Mouse (Mus musculus) heart, embryonic 16.5 days (tissue): ENCODE measurements around the gene Galc. TPM values are rescaled to one million over a fixed set of nuclear protein-coding genes. Genes with fewer than 3 reads are reported as not detected.

ENCODE experiments used
- ATAC-seq: fragments of 200-750 bp; cut with Nextera tagmentation; replicated peaks from 2 replicates; pipeline ENCODE4 v1.8.0; 2017; ENCODE audit warnings: moderate number of reproducible peaks; ENCODE audit not compliant: insufficient read depth, low FRiP score; ENCODE audit errors: extremely low read depth
- H3K27ac ChIP-seq: fragments of 300-500 bp; sonication (generic); 2 replicates; pipeline ENCODE4 v1.5.1; 2014; ENCODE audit warnings: mild to moderate bottlenecking, low read length, control low read depth, moderate library complexity
- H3K27me3 ChIP-seq: fragments of 300-500 bp; sonication (generic); 2 replicates; pipeline ENCODE4 v1.6.1; 2014; ENCODE audit warnings: low read length, mixed read lengths; ENCODE audit not compliant: control insufficient read depth, insufficient read depth
- H3K36me3 ChIP-seq: fragments of 300-500 bp; sonication (generic); 2 replicates; pipeline ENCODE4 v1.6.1; 2014; ENCODE audit not compliant: control insufficient read depth, insufficient read depth
- H3K4me1 ChIP-seq: fragments of 300-500 bp; sonication (generic); 2 replicates; pipeline ENCODE4 v1.6.1; 2014; ENCODE audit warnings: low read length, mixed read lengths; ENCODE audit not compliant: control insufficient read depth, insufficient read depth
- H3K4me2 ChIP-seq: fragments of 300-500 bp; sonication (generic); 2 replicates; pipeline ENCODE4 v1.6.1; 2014; ENCODE audit warnings: low read depth, mild to moderate bottlenecking, control low read depth, low read length
- H3K4me3 ChIP-seq: fragments of 300-500 bp; sonication (generic); 2 replicates; pipeline ENCODE4 v1.5.1; 2014; ENCODE audit warnings: mild to moderate bottlenecking, control low read depth, low read length
- H3K9ac ChIP-seq: fragments of 300-500 bp; sonication (generic); 2 replicates; pipeline ENCODE4 v1.6.1; 2014; ENCODE audit warnings: low read length, control low read depth
- H3K9me3 ChIP-seq: fragments of 300-500 bp; sonication (generic); replicated peaks from 2 replicates; pipeline ENCODE4 v1.6.1; 2016; ENCODE audit warnings: low read length; ENCODE audit not compliant: control insufficient read depth
- WGBS: fragments of 180-500 bp; shearing (Covaris S2); extraction: QIAGEN DNeasy Blood & Tissue Kit; methylation state at CpG from one replicate; pipeline ENCODE4 v1.1.7; 2014; 5-methylcytosine and 5-hydroxymethylcytosine counted together
- polyA plus RNA-seq: library from polyadenylated mRNA; unstranded; fragments of >200 nt; fragmentation: Nextera tagmentation; extraction: Ambion mirVana; gene quantifications from 2 replicates; pipeline ENCODE4 v1.2.1, GENCODE M21; 2015

Galc gene
- polyA plus RNA-seq, 1 experiment from 2014 or later = 6.4 TPM

GRCm38 (mm10) chr12:98180235-98180800, 78.9 kb downstream of the Galc start:
- no peak overlapping the region for H3K4me2 ChIP-seq
- H3K27ac ChIP-seq = no peak overlapping the region
- no peak overlapping the region for H3K4me3 ChIP-seq
- H3K4me1 ChIP-seq = no peaks in the 10 kb centered on the region
- ATAC-seq = no peak
- H3K36me3 ChIP-seq = no peaks in the 10 kb centered on the region
- no peak overlapping the region for H3K9ac ChIP-seq
- H3K9me3 ChIP-seq = no peaks in the 10 kb centered on the region
- no peaks in the 10 kb centered on the region; the same call in 1 of the 2 replicates for H3K27me3 ChIP-seq
- 89% methylated on average over 16 of the region's 16 CpGs for WGBS

- Histone ChIP-seq H3K9me3 (no peaks in the 10 kb centered on the region), H3K36me3 (no peaks in the 10 kb centered on the region), H3K9ac (no peak overlapping the region), H3K27ac (no peak overlapping the region), H3K4me3 (no peak overlapping the region), H3K4me1 (no peaks in the 10 kb centered on the region), H3K27me3 (no peaks in the 10 kb centered on the region; the same call in 1 of the 2 replicates), H3K4me2 (no peak overlapping the region)
- no peak for ATAC-seq
- 60% methylated on average over 1 of the region's 1 CpGs for WGBS
Observed at GRCm38 (mm10) chr12:98179496-98179895, 79.8 kb downstream of the Galc start.

DNA sequence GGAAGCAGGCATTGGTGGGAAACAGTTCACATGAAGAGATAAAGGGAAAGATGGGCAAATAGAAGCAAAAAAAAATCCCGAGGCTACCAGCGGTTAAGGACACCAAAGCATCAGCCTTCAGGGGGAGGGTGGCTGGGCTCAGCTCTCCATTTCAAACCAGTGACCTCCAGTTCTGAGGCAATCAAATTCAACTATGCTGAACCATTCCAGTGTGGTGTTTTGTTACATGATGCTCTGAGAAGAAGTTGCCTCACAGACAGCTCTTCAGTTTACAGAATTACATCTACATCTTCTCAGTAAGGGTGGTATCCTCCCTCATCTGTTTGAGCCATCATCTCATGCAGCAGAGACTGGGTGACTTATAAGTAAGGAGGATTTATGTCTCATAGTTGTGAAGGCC, 82.6 kb downstream of the Galc start:
- H3K4me1 ChIP-seq = no peaks in the 10 kb centered on the region
- H3K9me3 ChIP-seq = no peaks in the 10 kb centered on the region
- H3K27ac ChIP-seq = no peak overlapping the region
- 84% methylated on average over 2 of the region's 2 CpGs for WGBS
- H3K36me3 ChIP-seq = no peaks in the 10 kb centered on the region
- ATAC-seq = no peak
- H3K4me3 ChIP-seq = no peak overlapping the region
- H3K9ac ChIP-seq = no peak overlapping the region
- H3K4me2 ChIP-seq = no peak overlapping the region
- no peaks in the 10 kb centered on the region for H3K27me3 ChIP-seq

DNA sequence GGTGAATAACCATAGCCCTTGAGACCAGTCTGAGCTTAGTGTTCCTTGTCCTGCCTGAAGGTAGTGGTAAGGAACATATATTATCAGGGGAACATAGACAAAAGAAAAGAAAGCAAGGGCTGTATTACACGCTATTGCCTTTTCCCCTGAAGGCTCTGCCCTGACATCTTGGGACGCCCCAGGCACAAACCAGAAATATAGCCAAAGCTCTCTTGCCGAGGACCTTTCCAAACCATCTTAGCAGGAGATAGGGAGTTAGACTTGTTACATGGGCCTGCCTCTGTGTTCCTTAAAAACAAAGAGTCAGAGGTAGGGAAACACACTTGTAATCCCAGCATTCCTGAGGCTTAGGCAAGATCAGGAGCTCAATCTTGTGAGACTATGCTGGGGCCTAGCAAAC, 97.4 kb downstream of the Galc start:
- no peak overlapping the region for H3K4me2 ChIP-seq
- no peaks in the 10 kb centered on the region for H3K36me3 ChIP-seq
- no peak overlapping the region for H3K9ac ChIP-seq
- no peak overlapping the region for H3K4me3 ChIP-seq
- no peak for ATAC-seq
- H3K27me3 ChIP-seq = no peaks in the 10 kb centered on the region
- 85% methylated on average over 3 of the region's 3 CpGs for WGBS
- no peaks in the 10 kb centered on the region; the same call in 1 of the 2 replicates for H3K9me3 ChIP-seq
- H3K27ac ChIP-seq = no peak overlapping the region
- no peaks in the 10 kb centered on the region; the same call in 1 of the 2 replicates for H3K4me1 ChIP-seq

GRCm38 (mm10) chr12:98160867-98161266, 98.4 kb downstream of the Galc start:
- Histone ChIP-seq H3K4me1 (no peaks in the 10 kb centered on the region; the same call in 1 of the 2 replicates), H3K27me3 (no peaks in the 10 kb centered on the region), H3K4me3 (no peak overlapping the region), H3K4me2 (no peak overlapping the region), H3K9me3 (no peaks in the 10 kb centered on the region; the same call in 1 of the 2 replicates), H3K36me3 (no peaks in the 10 kb centered on the region), H3K27ac (no peak overlapping the region), H3K9ac (no peak overlapping the region)
- ATAC-seq = no peak
- WGBS = 77% methylated on average over 6 of the region's 6 CpGs

Other genes with a start within 250 kb of the Galc start
- 2.5 and 3.9 TPM in 2 replicates for gene Gpr65, start 9.2 kb upstream of the Galc start, polyA plus RNA-seq